Mouse (Mus musculus) cerebellum, adult 11 months (tissue): ENCODE results near the gene Egfl7.

Experiments used
- DNase-seq: peaks from one replicate; pipeline ENCODE4 v3.0.0; 2022

Gene Egfl7

GRCm38 (mm10) chr2:26594934-26595724, 15.3 kb downstream of the Egfl7 start:
- no peak for DNase-seq

- no peak for DNase-seq
Measured at GRCm38 (mm10) chr2:26595725-26596435, 16.1 kb downstream of the Egfl7 start.

GRCm38 (mm10) chr2:26596898-26597297, 17.1 kb downstream of the Egfl7 start:
- no peak for DNase-seq

DNA sequence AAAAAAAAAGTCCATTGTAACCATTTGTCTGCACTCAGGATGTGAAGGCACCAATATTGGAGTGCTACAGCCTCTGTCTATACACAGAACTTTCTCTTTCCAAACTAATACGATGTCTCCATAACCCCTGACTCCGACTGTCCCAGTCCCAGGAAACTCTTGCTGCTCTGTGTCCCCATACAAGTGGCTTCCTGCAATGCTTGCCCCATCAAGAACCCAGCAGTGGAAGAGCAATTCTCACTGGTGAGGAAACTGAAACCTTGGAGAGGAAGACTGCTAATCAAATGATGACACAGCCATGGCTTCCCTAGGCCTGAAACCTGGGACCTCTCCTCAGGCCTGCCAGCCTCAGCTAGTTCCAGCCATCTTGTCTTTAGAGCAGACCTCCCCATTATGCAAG, 18.0 kb downstream of the Egfl7 start:
- DNase-seq = no peak

DNA sequence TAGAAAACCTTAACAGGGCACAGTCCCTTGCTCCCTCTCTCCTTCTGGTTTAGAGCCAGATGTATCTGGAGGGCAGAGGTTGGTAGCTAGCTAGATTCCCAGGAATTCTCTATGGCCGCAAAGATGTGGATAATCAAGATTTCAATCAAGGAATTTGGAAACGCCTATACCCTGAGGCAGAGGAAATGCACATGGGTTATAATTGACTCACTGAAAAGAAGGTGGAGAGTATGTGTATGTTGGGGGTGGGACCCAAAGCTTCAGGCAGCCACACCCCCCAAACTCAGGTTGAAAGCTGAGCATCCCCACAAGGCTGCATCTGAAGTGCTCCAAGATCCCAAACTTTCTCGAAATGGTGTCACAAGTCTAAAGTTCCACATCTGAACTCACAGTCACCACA, 18.6 kb downstream of the Egfl7 start:
- DNase-seq = no peak

GRCm38 (mm10) chr2:26599965-26600364, 20.2 kb downstream of the Egfl7 start:
- DNase-seq = no peak

- no peak for DNase-seq
Measured at GRCm38 (mm10) chr2:26600664-26601063, 20.9 kb downstream of the Egfl7 start.

DNA sequence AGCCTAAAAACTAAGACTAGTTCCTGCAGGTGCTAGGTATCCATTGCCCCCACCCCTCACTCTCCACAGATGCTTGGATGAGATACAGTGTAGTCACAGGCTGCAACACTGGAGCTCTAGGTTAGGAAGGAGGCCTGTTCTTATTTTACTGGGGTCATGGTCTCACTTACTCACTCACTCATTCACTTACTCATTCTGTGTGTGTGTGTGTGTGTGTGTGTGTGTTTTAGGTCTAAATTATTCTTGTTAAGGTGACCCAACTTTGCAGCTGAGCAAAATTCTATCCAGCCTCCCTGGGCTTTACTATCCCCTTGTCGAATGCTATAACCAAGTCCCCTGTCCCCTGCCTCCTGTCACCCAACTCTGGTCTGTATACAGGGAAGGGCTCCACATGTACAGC, 21.8 kb downstream of the Egfl7 start:
- DNase-seq = no peak

- no peak for DNase-seq
Measured at GRCm38 (mm10) chr2:26602631-26603030, 22.8 kb downstream of the Egfl7 start.

- no peak for DNase-seq
Measured at GRCm38 (mm10) chr2:26603159-26603558, 23.3 kb downstream of the Egfl7 start.

GRCm38 (mm10) chr2:26603720-26604671, 24.2 kb downstream of the Egfl7 start, which contains the start of gene Agpat2:
Gene Agpat2 (minus strand): TSS chr2:26604417.
- no peak for DNase-seq

DNA sequence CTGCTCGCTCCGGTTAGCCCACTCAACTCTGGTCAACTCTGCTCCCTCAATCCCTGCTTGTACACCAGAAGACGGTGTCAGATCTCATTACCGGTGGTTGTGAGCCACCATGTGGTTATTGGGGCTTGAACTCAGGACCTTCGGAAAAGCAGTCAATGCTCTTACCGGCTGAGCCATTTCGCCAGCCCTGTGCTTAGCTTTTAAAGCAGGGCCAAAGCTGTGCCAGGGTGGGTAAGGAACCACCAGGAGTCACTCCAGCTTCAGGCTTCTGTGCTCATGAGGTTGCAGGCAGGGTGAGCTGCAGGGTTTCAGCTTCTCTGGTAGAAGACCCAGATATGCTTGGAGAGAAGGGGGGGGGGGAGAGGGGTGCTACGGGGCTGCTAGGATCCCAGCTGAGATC, 25.5 kb downstream of the Egfl7 start:
- DNase-seq = no peak

DNA sequence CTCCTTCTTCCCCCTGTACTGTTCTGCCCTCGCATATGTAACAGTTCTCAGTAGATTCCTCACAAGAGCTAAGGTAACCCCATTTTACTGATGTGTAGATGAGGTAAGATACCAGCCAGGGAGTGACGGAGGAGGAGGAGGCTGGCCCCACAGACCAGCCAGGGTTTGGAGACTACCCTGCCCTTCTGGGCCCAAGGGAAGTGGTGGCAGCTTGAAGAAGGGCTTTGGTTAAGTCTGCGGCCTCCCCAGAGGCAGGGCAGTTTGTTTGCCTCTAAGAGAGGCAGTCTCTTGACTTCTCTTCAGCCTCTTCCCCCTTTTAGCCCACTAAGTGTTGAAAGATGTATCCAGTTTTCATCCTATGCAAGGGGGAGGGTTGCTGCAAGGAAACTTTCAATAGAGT, 26.8 kb downstream of the Egfl7 start:
- no peak for DNase-seq

- DNase-seq = no peak
Measured at GRCm38 (mm10) chr2:26607056-26607910, 27.5 kb downstream of the Egfl7 start.

GRCm38 (mm10) chr2:26608781-26609180, 29.0 kb downstream of the Egfl7 start:
- DNase-seq = no peak

DNA sequence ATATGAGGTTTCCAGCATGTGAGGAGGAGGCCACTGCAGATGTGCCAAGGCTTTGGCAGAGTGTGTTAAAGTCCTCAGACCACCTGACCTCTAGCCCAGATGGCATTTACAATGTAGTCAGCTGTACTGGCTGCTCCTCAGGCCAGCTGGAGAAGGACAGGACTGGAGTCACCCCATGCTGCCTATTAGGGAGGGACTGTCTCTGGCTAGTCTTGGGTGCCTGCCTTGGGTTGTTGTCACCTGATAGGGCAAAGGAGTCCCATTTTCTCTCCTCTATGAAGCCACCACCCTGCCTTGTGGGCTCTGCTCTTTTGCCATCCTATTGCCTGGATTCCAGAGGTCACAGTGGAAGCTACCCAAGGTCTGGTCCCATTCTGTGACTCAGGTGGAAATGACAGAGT, 29.4 kb downstream of the Egfl7 start:
- no peak for DNase-seq

GRCm38 (mm10) chr2:26610526-26610925, 30.7 kb downstream of the Egfl7 start:
- DNase-seq = no peak

DNA sequence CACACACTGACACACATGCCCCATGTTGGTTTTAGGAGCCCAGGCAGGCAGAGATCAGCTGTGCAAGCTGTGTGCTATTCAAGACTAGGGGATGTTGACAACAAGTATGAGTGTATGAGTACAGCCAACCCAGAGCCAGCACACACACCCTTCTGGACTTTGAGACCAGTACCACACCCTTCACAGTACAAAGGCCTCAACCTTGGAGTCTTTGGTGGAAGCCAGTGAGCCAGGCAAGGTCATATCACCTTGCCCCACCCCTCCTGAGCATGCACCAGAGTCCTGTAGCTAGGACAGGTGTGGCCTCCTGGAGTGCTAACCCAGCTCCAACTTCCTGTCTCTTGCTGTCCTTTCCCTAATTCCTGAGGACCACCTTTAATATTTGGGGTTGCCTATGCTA, 31.2 kb downstream of the Egfl7 start:
- DNase-seq = no peak

- DNase-seq = no peak
Measured at GRCm38 (mm10) chr2:26611896-26612295, 32.1 kb downstream of the Egfl7 start.

GRCm38 (mm10) chr2:26614903-26615302, 35.1 kb downstream of the Egfl7 start:
- no peak for DNase-seq

GRCm38 (mm10) chr2:26615459-26616124, 35.8 kb downstream of the Egfl7 start:
- DNase-seq = no peak

GRCm38 (mm10) chr2:26617331-26617730, 37.5 kb downstream of the Egfl7 start:
- no peak for DNase-seq
